Mouse (Mus musculus): ENCODE measurements around the gene Phldb1. TPM values are rescaled to one million over a fixed set of nuclear protein-coding genes. Genes with fewer than 3 reads are reported as not detected.

Gene Phldb1
- total RNA-seq, 2 experiments from 2014 or later, result 58.5 to 76.1 TPM

- no peak for DNase-seq (ENCODE audit: low spot score in 2 of 2)
Observed at GRCm38 (mm10) chr9:44727441-44727840, 7.6 kb downstream of the Phldb1 start.

DNA sequence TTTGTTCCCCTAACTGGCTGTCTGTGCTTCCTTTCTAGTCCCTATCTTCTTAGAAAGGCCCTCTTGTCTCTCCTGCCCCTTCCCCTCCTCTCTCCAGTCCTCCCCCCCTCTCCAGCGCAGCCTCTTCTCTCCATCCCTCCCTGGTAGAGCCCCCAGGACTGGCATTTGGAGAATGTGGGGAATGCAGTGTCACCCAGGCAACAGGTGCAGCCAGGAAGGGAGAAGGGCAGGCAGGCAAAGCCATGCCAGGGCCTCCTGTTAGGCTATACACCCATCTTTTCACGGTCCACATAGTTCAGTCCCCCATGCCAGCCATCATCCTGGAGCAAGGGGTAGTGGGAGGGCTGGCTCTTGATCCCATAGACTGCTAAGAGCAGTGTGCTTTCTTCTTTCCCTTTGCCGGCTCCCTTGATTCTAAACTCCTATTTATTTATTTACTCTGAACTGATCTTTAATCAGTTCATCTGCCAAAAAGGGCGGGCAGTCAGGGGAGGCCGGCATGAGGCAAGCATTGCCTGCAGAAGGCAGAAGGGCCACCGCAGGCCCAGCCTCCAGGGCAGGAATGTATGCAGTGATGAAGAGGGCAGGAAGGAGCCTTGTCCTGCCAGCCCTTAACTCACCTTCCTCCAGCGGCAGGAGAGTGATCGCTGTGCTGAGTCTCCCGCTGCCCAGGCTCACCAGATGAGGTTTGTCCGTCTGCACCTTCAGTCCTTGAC, 8.4 kb downstream of the Phldb1 start:
- DNase-seq (ENCODE audit: low spot score in 2 of 2), result no peak

DNA sequence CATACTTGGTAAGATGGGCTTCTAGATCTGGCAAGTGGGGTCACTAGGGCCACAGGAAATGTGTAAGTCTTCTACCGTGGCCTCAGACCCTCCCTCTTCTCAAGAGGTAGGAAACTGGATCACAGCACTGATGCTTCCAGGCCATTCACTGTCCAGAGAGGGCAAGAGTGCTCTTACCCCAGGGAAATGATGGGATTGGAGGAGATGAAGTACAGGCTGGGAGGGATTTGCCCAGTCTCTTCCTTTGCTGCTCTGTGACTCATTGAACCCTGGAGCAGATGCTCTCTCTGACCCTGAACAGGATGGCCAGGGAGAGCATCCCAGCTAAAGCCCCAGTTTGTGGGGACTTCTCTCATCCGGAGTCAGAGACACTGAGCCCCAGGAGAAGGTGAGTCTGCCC, 10.3 kb downstream of the Phldb1 start:
- DNase-seq (ENCODE audit: low spot score in 2 of 2), result no peak

DNA sequence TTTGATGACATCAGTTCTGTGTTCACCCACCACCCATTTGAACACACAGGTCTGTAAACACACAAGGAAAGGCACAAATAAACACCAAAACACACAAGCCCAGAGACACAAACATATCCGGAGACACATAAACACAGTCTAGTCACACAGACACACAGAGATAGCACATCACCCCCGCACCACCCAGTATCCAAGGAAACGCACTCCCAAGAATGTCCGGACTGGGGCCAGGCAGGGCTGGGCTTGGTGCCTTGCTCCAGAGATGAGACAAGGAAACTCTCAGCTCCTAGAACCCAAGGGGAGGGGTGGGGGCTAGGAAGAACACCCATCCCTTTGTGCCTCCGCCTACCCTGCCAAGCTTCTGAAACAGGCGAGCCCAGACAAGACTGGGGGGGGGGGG, 10.8 kb downstream of the Phldb1 start:
- no peak for DNase-seq (ENCODE audit: low spot score in 2 of 2)

DNA sequence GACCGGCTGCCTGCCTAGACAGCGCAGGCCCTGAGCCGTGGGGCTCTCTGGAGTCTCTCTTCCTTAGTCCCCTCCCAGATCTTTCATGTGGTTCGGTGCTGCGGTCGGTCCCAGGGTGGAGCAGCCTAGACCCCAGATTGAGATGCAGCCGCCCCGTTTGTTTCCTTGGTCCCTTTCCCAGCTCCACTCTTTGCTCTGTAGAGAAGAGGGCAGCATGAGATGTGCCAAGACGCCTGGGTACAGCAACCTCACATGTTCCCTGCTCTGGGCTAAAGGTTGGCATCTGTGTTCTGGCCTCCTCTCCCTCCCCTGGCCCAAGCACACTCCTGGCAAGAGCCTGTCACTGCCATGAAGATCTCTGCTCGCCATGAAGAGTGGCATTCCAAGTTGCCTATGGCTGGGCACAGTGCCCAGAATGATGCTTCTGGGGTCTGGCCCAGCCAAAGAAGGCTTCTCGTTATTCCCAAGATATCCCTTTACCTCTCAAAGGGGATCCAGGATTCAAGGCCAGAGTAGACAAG, 11.4 kb downstream of the Phldb1 start:
- DNase-seq (ENCODE audit: low spot score in 2 of 2), result no peak

DNA sequence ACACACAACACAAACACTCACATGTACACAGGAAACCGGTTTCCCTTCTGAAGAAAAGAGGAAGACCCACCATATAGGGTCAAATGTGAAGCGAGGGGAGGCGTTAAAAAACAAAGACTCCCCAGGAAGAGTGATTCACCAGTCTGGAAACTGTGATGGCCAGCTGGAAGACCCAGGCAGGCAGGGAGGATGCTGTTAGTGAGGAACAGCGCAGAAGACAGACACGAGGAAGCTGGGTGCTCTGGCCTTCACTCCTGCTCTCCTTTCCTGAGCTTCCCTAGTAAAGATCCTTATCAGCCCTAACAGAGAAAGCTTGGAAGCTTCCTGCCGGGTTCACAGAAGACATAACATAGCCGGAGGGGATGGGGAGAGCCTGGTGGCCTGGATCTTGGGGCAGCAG, 12.0 kb downstream of the Phldb1 start:
- no peak for DNase-seq (ENCODE audit: low spot score in 2 of 2)

DNA sequence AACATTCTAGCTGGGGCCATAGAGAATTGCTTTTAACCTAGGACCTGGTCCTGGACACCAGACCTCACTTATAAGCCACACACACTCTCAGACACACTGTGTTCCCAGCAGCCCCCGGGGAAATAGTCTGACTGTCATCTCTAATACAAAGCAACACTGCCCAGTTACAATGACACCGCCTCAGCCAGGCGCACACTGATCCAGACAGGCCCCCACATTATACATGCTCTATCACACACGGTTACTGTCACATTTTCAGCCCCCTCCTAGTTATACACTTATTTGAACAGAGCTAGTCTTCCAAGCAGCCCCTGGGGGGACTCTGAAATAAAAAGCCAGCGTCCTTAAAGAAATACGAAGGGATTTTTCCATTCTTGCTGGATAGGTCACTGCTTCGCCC, 12.4 kb downstream of the Phldb1 start:
- DNase-seq (ENCODE audit: low spot score in 2 of 2), result no peak

GRCm38 (mm10) chr9:44721877-44722186, 13.2 kb downstream of the Phldb1 start:
- DNase-seq (ENCODE audit: low spot score in 2 of 2), result no peak

GRCm38 (mm10) chr9:44721154-44721876, 13.7 kb downstream of the Phldb1 start:
- peak in 1 of 2 experiments; percentile 65 for DNase-seq (ENCODE audit: low spot score in 2 of 2)

DNA sequence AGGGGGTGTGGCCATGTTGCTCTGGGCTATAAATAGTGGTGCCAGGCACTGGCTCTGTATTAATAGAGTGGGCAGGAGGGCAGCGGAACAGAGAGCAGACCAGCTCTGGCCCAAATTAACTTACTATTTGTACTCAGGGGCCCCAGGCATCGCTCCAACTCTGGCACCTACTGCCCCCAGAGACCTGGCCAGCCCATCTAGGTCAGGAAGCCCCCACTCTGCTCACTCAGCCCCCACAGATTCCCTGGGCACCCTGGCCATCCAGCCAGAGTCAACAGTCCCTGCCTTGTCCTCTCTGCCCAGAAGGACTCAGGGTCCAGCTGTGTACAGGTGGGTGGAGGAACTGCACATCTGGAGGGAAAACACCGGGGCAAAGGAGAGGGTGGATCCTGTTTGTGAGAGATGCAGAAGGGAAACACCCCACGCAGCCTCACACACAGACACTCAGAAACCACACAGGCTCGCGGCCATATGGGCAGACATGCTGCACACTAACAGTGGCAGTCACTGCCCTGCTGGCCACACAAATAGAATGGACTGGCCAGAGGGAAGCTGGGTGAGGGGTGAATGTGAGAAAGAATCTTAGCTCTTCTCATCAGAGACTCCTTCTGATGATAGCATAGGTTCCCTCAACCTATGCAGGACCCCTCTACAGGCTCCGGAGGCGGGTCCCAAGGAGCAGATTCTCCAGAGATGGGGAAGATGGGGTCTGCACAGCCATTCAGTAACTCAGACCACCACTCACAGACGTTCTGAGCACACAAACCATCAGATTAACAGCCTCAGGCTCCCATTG, 14.4 kb downstream of the Phldb1 start:
- DNase-seq (ENCODE audit: low spot score in 2 of 2), result no peak

DNA sequence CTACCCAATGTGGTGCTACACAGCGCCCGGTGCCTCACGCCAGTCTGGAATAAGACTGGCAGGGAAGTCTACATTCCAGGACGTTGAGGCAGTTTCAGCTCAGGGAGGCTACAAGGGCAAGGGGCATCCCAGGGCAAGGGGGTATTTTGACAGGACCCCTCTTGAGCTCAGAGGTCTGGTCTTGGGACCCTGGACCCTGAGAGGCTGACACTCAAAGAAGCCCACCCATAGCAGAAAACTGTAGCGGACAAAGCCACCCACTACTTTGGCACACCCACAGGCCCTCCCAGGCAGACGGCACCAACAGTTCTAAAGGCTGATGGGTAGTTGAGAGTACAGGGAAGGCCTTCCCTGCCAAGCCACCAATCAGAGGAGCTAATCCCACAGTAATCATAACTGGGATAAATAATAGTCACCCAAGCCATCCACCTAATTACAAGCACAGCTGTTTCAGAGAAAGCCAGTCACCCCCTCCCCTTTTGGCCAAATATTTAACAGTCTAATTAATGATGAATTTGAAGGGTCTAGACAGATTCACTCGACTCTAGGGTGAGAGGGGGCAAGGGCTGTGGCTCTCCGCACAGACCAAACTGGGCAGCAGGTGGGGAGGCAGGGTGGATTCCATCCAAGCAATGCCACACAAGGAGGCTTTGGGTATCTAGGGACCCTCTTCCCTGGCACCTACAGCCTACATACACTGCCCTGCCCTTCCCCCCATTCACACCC, 15.2 kb downstream of the Phldb1 start:
- DNase-seq (ENCODE audit: low spot score in 2 of 2), result no peak

DNA sequence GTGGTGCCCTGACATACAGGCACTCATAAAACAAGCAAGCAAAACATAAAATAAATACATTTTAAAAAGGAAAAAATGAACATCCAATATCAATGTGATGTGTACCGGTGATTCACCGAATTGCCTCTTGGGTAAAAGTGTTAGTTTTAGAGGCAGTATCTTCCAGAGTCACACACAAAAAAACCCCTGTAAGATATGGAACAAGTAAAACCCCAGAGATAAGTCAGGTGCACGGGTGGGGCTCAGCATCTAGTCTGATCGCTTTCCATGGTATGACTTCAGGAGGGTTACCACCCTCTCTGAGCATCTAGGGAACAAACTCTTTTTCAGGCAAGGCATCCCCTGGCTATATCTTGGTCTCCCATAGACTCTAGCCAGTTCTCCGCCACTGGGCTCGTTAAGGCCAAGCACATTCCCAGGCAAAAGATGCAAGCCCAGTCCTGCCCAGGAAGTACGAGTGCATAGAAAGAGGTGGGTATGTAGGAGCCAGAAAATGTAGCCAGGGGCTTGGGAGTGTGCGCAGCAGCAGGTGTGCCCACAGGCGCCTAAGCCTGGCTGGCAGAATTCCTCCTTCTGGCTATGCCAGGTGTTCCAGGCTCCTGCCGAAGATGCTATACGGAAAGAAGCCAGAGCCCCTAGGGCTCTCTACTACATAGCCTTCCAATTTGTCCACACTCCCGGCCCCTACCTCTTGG, 15.9 kb downstream of the Phldb1 start:
- DNase-seq (ENCODE audit: low spot score in 2 of 2), result no peak

- DNase-seq (ENCODE audit: low spot score in 2 of 2), result no peak
Observed at GRCm38 (mm10) chr9:44717822-44718242, 17.2 kb downstream of the Phldb1 start.

DNA sequence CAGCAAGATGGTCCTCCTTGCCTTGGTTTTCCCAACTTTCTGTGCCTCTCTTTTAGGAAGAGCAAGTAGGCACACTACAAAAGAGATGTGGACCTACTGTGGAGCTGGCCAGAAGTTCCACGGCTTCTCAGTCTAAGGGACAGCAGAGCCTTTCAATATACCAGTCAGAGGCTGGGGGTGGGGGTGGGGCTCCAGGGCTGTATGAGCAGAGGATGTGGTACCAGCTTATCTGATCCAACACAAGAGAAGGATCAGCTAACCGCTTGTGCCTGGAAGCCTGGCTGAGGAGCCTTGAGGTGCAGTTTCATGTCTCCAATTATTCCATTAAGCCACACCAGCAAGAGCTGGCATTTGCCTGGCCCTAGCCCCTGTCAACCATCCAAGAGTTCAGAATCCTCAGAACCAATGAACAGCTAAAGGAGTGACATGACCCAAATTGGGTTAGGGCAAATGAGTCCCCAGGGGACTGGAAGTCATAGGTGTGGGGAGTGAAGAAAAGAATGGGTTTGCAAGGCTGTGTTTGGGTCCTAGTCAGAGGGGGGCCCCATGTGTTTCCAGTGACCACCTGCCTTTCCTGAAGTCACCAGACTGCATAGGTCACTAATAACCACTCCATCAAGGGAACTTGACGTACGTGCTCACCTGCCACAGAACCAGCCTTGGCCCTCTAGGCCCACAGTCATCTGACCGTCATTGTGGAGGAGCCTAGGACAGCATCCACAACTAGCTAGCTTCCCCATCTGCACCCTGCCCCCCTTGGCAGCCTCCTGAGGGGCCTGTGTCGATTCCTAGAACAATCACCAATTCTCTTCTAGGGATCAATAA, 17.8 kb downstream of the Phldb1 start:
- DNase-seq (ENCODE audit: low spot score in 2 of 2), result no peak

- no peak for DNase-seq (ENCODE audit: low spot score in 2 of 2)
Observed at GRCm38 (mm10) chr9:44715705-44716362, 19.2 kb downstream of the Phldb1 start.

GRCm38 (mm10) chr9:44715109-44715508, 19.9 kb downstream of the Phldb1 start:
- no peak for DNase-seq (ENCODE audit: low spot score in 2 of 2)

GRCm38 (mm10) chr9:44713574-44713973, 21.4 kb downstream of the Phldb1 start:
- DNase-seq (ENCODE audit: low spot score in 2 of 2), result no peak

- DNase-seq (ENCODE audit: low spot score in 2 of 2), result no peak
Observed at GRCm38 (mm10) chr9:44713080-44713479, 21.9 kb downstream of the Phldb1 start.

DNA sequence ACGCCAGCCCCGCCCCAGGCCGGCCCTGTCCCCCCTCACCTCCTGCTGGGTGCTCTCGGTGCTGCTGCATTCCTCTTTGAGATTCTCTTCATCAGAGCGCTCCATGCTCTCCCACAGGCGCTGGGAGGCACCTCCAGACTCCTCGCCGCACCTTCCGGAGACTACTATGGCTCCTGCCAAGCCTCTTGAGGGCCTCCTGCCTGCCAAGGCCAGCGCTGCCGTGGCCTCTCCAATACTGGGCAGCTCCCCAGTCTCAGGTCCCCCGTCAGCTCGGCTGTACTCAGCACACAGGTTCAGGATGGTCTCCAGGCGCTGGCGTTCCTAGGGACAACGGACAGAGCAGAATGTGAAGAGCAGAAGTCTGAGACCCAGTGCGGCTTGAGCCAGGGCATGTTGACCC, 23.4 kb downstream of the Phldb1 start:
- DNase-seq (ENCODE audit: low spot score in 2 of 2), result no peak

Measured in adrenal gland, postnatal 4 days (tissue).